Mouse (Mus musculus) brain, embryonic 14.5 days (tissue): ENCODE measurements at regions not wholly inside any gene's neighbourhood (a gene's known extent, or its start where the extent isn't known, plus 50 kb on each side); places are given as distances from the start of the nearest gene placed in this dataset.

Source experiments
- CTCF ChIP-seq: fragments of 200-500 bp; IDR thresholded peaks from 2 replicates; pipeline ENCODE4 v1.5.1; 2012; ENCODE audit warnings: inconsistent platforms, mild to moderate bottlenecking, moderate library complexity, borderline replicate concordance; ENCODE audit not compliant: insufficient read depth, insufficient read length; ENCODE audit errors: extremely low read depth
- POLR2A ChIP-seq: fragments of 200-500 bp; IDR thresholded peaks from 2 replicates; pipeline ENCODE4 v1.6.1; 2012; ENCODE audit warnings: mild to moderate bottlenecking, inconsistent platforms, borderline replicate concordance; ENCODE audit not compliant: poor library complexity, insufficient read depth, insufficient read length, severe bottlenecking; ENCODE audit errors: extremely low read depth

DNA sequence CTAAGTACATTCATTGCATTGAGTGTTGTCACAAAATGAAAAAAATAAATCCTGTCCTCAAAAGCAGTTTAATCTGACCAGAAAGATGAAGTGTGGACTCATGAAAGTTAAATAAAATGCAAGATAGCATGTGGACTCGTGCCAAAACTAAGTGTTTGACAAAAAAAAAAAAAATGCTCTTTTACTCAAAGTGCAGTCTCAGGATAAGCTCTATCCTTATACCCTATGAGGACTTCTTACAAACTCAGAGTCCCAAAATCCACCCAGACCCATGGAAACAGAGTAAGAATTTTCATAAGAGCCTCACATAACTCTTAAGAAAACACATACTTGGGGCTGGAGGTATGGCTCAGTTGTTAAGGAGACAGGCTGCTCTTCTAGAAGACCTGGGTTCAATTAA is 267.7 kb downstream of the Tpbg start:
- TF ChIP-seq CTCF (no peak), POLR2A (no peak)
